ENCODE assay signal across 8 mouse cellular contexts in the genomic region with DNA sequence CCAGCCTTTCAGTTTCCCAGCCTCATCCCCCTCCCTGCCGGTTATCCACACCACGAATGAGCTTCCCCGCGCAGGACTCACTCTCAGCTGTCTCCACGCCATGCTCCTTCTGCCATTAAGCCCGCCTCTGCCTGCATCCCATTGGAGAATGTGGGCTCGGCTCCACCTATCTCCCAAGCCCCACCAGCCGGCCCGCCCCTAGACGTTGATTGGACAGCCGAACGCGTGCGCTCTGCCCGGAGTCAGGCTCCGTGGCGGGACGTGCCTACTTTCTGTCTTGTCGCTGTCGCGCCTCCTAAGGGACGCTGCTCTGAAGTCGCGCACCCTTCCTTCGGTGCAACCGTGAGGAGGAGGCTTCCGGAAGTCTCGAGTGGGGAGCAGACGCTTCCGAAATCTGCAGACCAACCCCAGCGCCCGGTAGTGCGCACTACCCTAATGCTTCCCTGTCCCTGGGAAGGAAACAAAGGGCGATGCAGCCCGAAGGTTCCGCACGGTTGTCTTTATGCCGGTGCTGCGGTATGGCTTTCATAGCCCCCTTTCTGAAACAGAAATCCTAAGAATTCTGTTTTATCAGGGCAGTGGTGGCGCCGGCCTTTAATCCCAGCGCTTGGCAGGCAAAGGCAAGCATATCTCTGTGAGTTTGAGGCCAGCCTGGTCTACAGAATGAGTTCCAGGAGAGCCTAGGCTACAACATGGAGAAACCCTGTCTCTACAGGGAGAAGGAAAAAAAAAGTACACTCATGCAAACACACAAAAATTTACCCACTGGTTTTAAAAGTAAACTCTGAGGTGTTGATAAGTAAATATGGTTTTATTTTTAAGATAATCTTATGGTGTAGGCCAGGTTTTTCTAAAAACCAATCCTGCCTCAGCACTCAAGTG. TPM values are rescaled to one million over a fixed set of nuclear protein-coding genes. Genes with fewer than 3 reads are reported as not detected.
DNase-seq lines count a peak whose midpoint lies in the region; ATAC-seq lines count a peak whose summit lies in the region.

A gene (minus strand): TSS at position 403 of the 882 bp plus-strand sequence.

- peak within 1 kb of the TSS; percentile 57 to 96 for H3K4me3 ChIP-seq in heart, embryonic 14.5 days (ENCODE audit: control insufficient read depth in 1 of 2, insufficient read depth in 1 of 2, low read depth in 1 of 2, low read length in 2 of 2)
- peak within 1 kb of the TSS; percentile 70 for H3K4me3 ChIP-seq in liver, embryonic 13.5 days (replicated peaks)
- peak within 1 kb of the TSS; percentile 69 for H3K4me3 ChIP-seq in stomach, embryonic 16.5 days (replicated peaks; ENCODE audit: low read length)

- H3K27me3 ChIP-seq in heart, embryonic 14.5 days (ENCODE audit: control insufficient read depth, insufficient read depth, low read length), result no peaks in the 10 kb centered on the region
- no peaks in the 10 kb centered on the region for H3K27me3 ChIP-seq in liver, embryonic 13.5 days
- no peaks in the 10 kb centered on the region for H3K27me3 ChIP-seq in stomach, embryonic 16.5 days (ENCODE audit: control insufficient read depth, insufficient read depth, low read length)

- peaks cover 20% of the 10 kb centered on the region for H3K36me3 ChIP-seq in heart, embryonic 14.5 days (ENCODE audit: control insufficient read depth, insufficient read depth, low read length)
- H3K36me3 ChIP-seq in liver, embryonic 13.5 days, result peaks cover 22% of the 10 kb centered on the region
- H3K36me3 ChIP-seq in stomach, embryonic 16.5 days (ENCODE audit: control insufficient read depth, insufficient read depth, low read length), result no peaks in the 10 kb centered on the region

- peak within 1 kb of the TSS; percentile 83 for H3K9ac ChIP-seq in heart, embryonic 14.5 days (ENCODE audit: low read length)
- H3K9ac ChIP-seq in liver, embryonic 13.5 days, result peak within 1 kb of the TSS; percentile 82
- H3K9ac ChIP-seq in stomach, embryonic 16.5 days (ENCODE audit: low read length), result peak within 1 kb of the TSS; percentile 81

- under 1% methylated on average over 42 of the region's 42 CpGs for WGBS in heart, embryonic 14.5 days
- WGBS in liver, embryonic 13.5 days (ENCODE audit: insufficient replicate concordance), result under 1% methylated on average over 42 of the region's 42 CpGs
- WGBS in stomach, embryonic 16.5 days, result under 1% methylated on average over 42 of the region's 42 CpGs

- ATAC-seq in CD4-positive, CD25-positive, alpha-beta regulatory T cell, adult 4 months, result peak; percentile 96
- peak; percentile 98 for ATAC-seq in heart, embryonic 14.5 days (ENCODE audit: insufficient number of reproducible peaks, insufficient read depth, low FRiP score, low read depth)
- ATAC-seq in liver, embryonic 13.5 days (ENCODE audit: low read depth), result peak; percentile 99
- peak; percentile 98 for ATAC-seq in stomach, embryonic 16.5 days (ENCODE audit: insufficient read depth, low FRiP score)

- H3K4me1 ChIP-seq in heart, embryonic 14.5 days (ENCODE audit: control insufficient read depth in 2 of 2, insufficient read depth in 2 of 2, low read length in 2 of 2), result peaks cover 8 to 10% of the 10 kb centered on the region in 2 experiments
- H3K4me1 ChIP-seq in liver, embryonic 13.5 days (replicated peaks), result peaks cover 30% of the 10 kb centered on the region
- H3K4me1 ChIP-seq in stomach, embryonic 16.5 days (ENCODE audit: control insufficient read depth, insufficient read depth, low read length), result peaks cover 10% of the 10 kb centered on the region

- H3K27ac ChIP-seq in heart, embryonic 14.5 days (replicated peaks in 1 of 2; ENCODE audit: control insufficient read depth in 1 of 2, insufficient read depth in 1 of 2, low read depth in 2 of 2, low read length in 2 of 2), result peak within 1 kb of the TSS; percentile 96 to 100
- H3K27ac ChIP-seq in liver, embryonic 13.5 days, result peak within 1 kb of the TSS; percentile 97
- peak within 1 kb of the TSS; percentile 97 for H3K27ac ChIP-seq in stomach, embryonic 16.5 days (ENCODE audit: low read length)

- DNase-seq in c-Kit-negative CD71-positive TER-119-positive erythroid progenitor cells, embryonic 14.5 days (ENCODE audit: low read depth, low spot score), result peak; percentile 93
- peak; percentile 89 for DNase-seq in fibroblast of lung, adult 2 months (ENCODE audit: low read depth)
- peak; percentile 97 for DNase-seq in kidney, postnatal 14 days
- DNase-seq in liver, embryonic 13.5 days, result peak; percentile 95
- peak; percentile 93 for DNase-seq in neural tube, embryonic 10.5 days (ENCODE audit: extremely low spot score, low spot score)

- H3K4me2 ChIP-seq in heart, embryonic 14.5 days (ENCODE audit: low read length), result peak within 1 kb of the TSS; percentile 87
- peak within 1 kb of the TSS; percentile 86 for H3K4me2 ChIP-seq in liver, embryonic 13.5 days
- peak within 1 kb of the TSS; percentile 88 for H3K4me2 ChIP-seq in stomach, embryonic 16.5 days (ENCODE audit: low read depth, low read length)

- no peaks in the 10 kb centered on the region for H3K9me3 ChIP-seq in heart, embryonic 14.5 days (ENCODE audit: control insufficient read depth, low read length)
- H3K9me3 ChIP-seq in liver, embryonic 13.5 days (replicated peaks), result no peaks in the 10 kb centered on the region
- no peaks in the 10 kb centered on the region for H3K9me3 ChIP-seq in stomach, embryonic 16.5 days (replicated peaks; ENCODE audit: control insufficient read depth, low read length)

RNA-seq across cellular contexts. Expression of the gene that starts here (rescaled TPM):
- polyA plus RNA-seq in CD4-positive, CD25-positive, alpha-beta regulatory T cell, adult 4 months (2017; shearing (Covaris generic)), result 10 to 100 TPM; 39.2 to 46.8 TPM
- 31.5 and 38.7 TPM in 2 replicates for polyA plus RNA-seq in heart, embryonic 14.5 days (2014; fragmentation: Nextera tagmentation; extraction: Ambion mirVana)
- polyA plus RNA-seq in liver, embryonic 13.5 days (2015; fragmentation: Nextera tagmentation; extraction: Ambion mirVana), result 25.9 and 26.5 TPM in 2 replicates
- polyA plus RNA-seq in stomach, embryonic 16.5 days (2015; fragmentation: Nextera tagmentation; extraction: Ambion mirVana), result 41.1 and 44.2 TPM in 2 replicates

Comparison
In these comparisons a context has a peak if more than half of its experiments do, and no peak if none do; other contexts are left out.
1. Peak in every context shown above with its lines: DNase-seq, ATAC-seq, H3K4me3 ChIP-seq and H3K27ac ChIP-seq.